In the genomic region with DNA sequence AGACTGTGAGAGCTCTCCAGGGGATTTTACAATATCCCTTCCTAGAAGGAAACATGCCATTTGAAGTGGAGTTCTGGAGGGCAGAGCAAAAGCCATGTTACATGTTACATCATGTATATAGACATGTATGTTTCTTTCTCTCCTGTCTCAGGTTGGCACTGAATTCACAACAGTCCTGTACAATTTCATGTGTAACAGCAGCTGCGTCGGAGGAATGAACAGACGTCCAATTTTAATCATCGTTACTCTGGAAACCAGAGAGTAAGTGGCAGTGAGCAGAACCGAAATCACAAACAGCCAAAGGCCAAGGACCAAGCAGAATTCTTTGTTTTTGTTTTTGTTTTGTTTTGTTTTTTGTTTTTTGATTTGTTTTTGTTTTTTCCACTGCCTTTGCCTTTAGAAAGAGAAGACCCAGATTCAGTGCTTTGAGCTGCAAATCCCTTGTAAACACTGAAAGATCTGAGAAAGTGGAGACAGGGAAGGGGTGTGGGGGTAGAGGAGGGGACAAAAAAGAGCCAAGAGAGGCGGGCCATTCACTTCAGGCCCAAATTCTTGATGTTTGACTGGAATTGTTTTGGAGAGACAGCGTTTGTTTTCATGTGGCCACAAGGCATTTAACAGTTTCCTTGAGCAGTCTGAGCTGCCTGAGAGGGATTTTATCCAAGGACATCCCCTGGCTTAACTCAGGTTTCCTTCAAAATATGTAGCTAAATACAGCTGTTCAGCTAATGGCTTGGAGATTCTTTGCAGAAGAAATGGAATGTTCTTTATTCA, we compare ENCODE assay signal across 11 mouse cellular contexts.
DNase-seq lines count a peak whose midpoint lies in the region; ATAC-seq and TF ChIP-seq lines count a peak whose summit lies in the region.
"Had no signal": no experiment of that assay in that cellular context is flagged by ENCODE, and none has a peak within 500 bp of the region (broad histone marks: within the 10 kb centered on the region; RNA-seq: fewer than 3 reads in every experiment).

No protein-coding gene starts in this region.

- H3K27ac ChIP-seq in heart, embryonic 11.5 days (ENCODE audit: low read depth, low read length): no peak overlapping the region
- H3K27ac ChIP-seq in testis, adult 2 months (ENCODE audit: control insufficient read depth, insufficient read depth, low read depth, low read length): peak overlapping the region; percentile 19; the same call in 1 of the 2 replicates
- H3K27ac ChIP-seq: intestine, embryonic 15.5 days had no signal

- no peaks in the 10 kb centered on the region for H3K4me1 ChIP-seq in heart, embryonic 11.5 days (ENCODE audit: control insufficient read depth, insufficient read depth, low read length)
- H3K4me1 ChIP-seq in testis, adult 2 months (ENCODE audit: control insufficient read depth, insufficient read depth, low read length): no peaks in the 10 kb centered on the region
- H3K4me1 ChIP-seq: intestine, embryonic 15.5 days had no signal

- intact Hi-C loops in heart, postnatal 14 days (cut with DNase I): no loop called here

- no peaks in the 10 kb centered on the region for H3K36me3 ChIP-seq in heart, embryonic 11.5 days (ENCODE audit: control insufficient read depth, insufficient read depth, low read length)
- no peaks in the 10 kb centered on the region for H3K36me3 ChIP-seq in testis, adult 2 months (ENCODE audit: control insufficient read depth, insufficient read depth, low read length)
- H3K36me3 ChIP-seq: intestine, embryonic 15.5 days had no signal

- TF ChIP-seq POLR2A in testis, adult 2 months (IDR thresholded peaks at IDR 0.05; ENCODE audit: control insufficient read depth, low read depth, low read length): no peak

- no peak for ATAC-seq in heart, embryonic 11.5 days (replicated peaks; ENCODE audit: insufficient number of reproducible peaks, low FRiP score, low TSS enrichment)
- ATAC-seq: intestine, embryonic 15.5 days had no signal

- H3K4me3 ChIP-seq in heart, embryonic 11.5 days (ENCODE audit: low read depth, low read length): no peak overlapping the region
- no peak overlapping the region for H3K4me3 ChIP-seq in testis, adult 2 months (ENCODE audit: control insufficient read depth, low read depth, low read length)
- H3K4me3 ChIP-seq: intestine, embryonic 15.5 days had no signal

- no peak for TF ChIP-seq CTCF in testis, adult 2 months (IDR thresholded peaks at IDR 0.05; ENCODE audit: control insufficient read depth, insufficient read depth, insufficient replicate concordance, low read depth, low read length)

- WGBS in heart, embryonic 11.5 days (ENCODE audit: insufficient replicate concordance): 68% methylated on average over 7 of the region's 7 CpGs

- H3K9ac ChIP-seq in heart, embryonic 11.5 days (ENCODE audit: low read depth, low read length): no peak overlapping the region
- H3K9ac ChIP-seq: intestine, embryonic 15.5 days had no signal

- H3K9me3 ChIP-seq in heart, embryonic 11.5 days (replicated peaks; ENCODE audit: control insufficient read depth, low read length): no peaks in the 10 kb centered on the region; the same call in 1 of the 2 replicates
- H3K9me3 ChIP-seq: intestine, embryonic 15.5 days had no signal

- DNase-seq in heart, adult 9 months (ENCODE audit: low spot score in 2 of 2): peak; percentile 19 to 52
- DNase-seq in testis, postnatal 14 days (ENCODE audit: low spot score): no peak
- peak; percentile 22 to 28 for DNase-seq in heart, postnatal 14 days
- peak; percentile 24 for DNase-seq in telencephalon, adult 2 months (ENCODE audit: low read depth, low spot score)
- no peak for DNase-seq in thymus, postnatal 36 days
- DNase-seq in retina, postnatal 1 day: no peak
- DNase-seq: cerebellum, adult 11 months; thymus, adult 18-20 months had no signal

- no peaks in the 10 kb centered on the region for H3K27me3 ChIP-seq in heart, embryonic 11.5 days (ENCODE audit: control insufficient read depth, insufficient read depth, low read length)
- no peaks in the 10 kb centered on the region for H3K27me3 ChIP-seq in testis, adult 2 months (ENCODE audit: control insufficient read depth, insufficient read depth, low read length)
- H3K27me3 ChIP-seq: intestine, embryonic 15.5 days had no signal

- no peak overlapping the region for H3K4me2 ChIP-seq in heart, embryonic 11.5 days
- H3K4me2 ChIP-seq: intestine, embryonic 15.5 days had no signal

Comparison
In these comparisons a context has a peak if more than half of its experiments do, and no peak if none do; other contexts are left out.
1. DNase-seq: peak in heart, adult 9 months (2 of 2), heart, postnatal 14 days (2 of 2) and telencephalon, adult 2 months (single experiment); none in testis, postnatal 14 days (single experiment), thymus, postnatal 36 days (0 of 2) and retina, postnatal 1 day (single experiment).